Mouse (Mus musculus): ENCODE data around the gene Trim3. TPM values are rescaled to one million over a fixed set of nuclear protein-coding genes. Genes with fewer than 3 reads are reported as not detected.

Trim3 gene
- polyA plus RNA-seq (2012; rRNA removed) = 78.9 and 79.5 TPM in 2 replicates

GRCm38 (mm10) chr7:105633127-105633800 is at the start of gene Trim3:
Trim3 (minus strand) TSS chr7:105633571.

GRCm38 (mm10) chr7:105650639-105651435 is 17.5 kb upstream of the Trim3 start, which contains the start of gene Dnhd1:
Dnhd1 (plus strand) TSS chr7:105650827.

GRCm38 (mm10) chr7:105640233-105640893 is 7.0 kb upstream of the Trim3 start, which contains the start of the genes Arfip2 and Gm45799:
Arfip2 (minus strand) TSS chr7:105640416.
Gm45799 (plus strand) TSS chr7:105640552.

GRCm38 (mm10) chr7:105639756-105640155 is 6.4 kb upstream of the Trim3 start, which contains the start of gene Timm10b:
Timm10b (plus strand) TSS chr7:105640056.

GRCm38 (mm10) chr7:105581094-105581703 is 52.2 kb downstream of the Trim3 start, which contains the start of gene Apbb1:
Apbb1 (minus strand) TSS chr7:105581653.

Other genes starting within 250 kb of the Trim3 start
- 74.6 and 74.9 TPM in 2 replicates for gene Fam160a2, start 233.5 kb downstream of the Trim3 start, polyA plus RNA-seq (2012; rRNA removed)
- 0.41 and 0.43 TPM in 2 replicates for gene Cnga4, start 229.0 kb downstream of the Trim3 start, polyA plus RNA-seq (2012; rRNA removed)
- 1.8 and 1.9 TPM in 2 replicates for gene Cckbr, start 207.8 kb downstream of the Trim3 start, polyA plus RNA-seq (2012; rRNA removed)
- gene Cavin3, start 151.3 kb downstream of the Trim3 start, polyA plus RNA-seq (2012; rRNA removed) = 255 and 453 TPM in 2 replicates
- gene Smpd1, start 79.2 kb downstream of the Trim3 start, polyA plus RNA-seq (2012; rRNA removed) = 46.2 and 47.8 TPM in 2 replicates
- gene Apbb1, start 51.9 kb downstream of the Trim3 start, polyA plus RNA-seq (2012; rRNA removed) = 67.2 and 74.9 TPM in 2 replicates
- gene Hpx, start 33.4 kb downstream of the Trim3 start, polyA plus RNA-seq (2012; rRNA removed) = 1.8 and 5.5 TPM in 2 replicates
- 127 and 182 TPM in 2 replicates for gene Timm10b, start 6.5 kb upstream of the Trim3 start, polyA plus RNA-seq (2012; rRNA removed)
- gene Arfip2, start 6.8 kb upstream of the Trim3 start, polyA plus RNA-seq (2012; rRNA removed) = 101 and 109 TPM in 2 replicates
- gene Gm45799, start 7.0 kb upstream of the Trim3 start, polyA plus RNA-seq (2012; rRNA removed) = 312 and 349 TPM in 2 replicates
- gene Dnhd1, start 17.3 kb upstream of the Trim3 start, polyA plus RNA-seq (2012; rRNA removed) = 3.2 and 3.6 TPM in 2 replicates
- gene Ilk, start 103.0 kb upstream of the Trim3 start, polyA plus RNA-seq (2012; rRNA removed) = 257 and 273 TPM in 2 replicates
- gene Rrp8, start 103.8 kb upstream of the Trim3 start, polyA plus RNA-seq (2012; rRNA removed) = 13.0 and 13.6 TPM in 2 replicates
- gene Taf10, start 110.8 kb upstream of the Trim3 start, polyA plus RNA-seq (2012; rRNA removed) = 682 and 827 TPM in 2 replicates
- gene Tpp1, start 118.7 kb upstream of the Trim3 start, polyA plus RNA-seq (2012; rRNA removed) = 138 and 205 TPM in 2 replicates
- 28.5 and 33.8 TPM in 2 replicates for gene Dchs1, start 154.1 kb upstream of the Trim3 start, polyA plus RNA-seq (2012; rRNA removed)
- gene Mrpl17, start 177.5 kb upstream of the Trim3 start, polyA plus RNA-seq (2012; rRNA removed) = 357 and 435 TPM in 2 replicates

Measured in ovary, adult 2 months (tissue).